13 mouse cellular contexts compared by ENCODE assay signal in genomic region chr12:72828846-72829556, GRCm38 (mm10).
"Had no signal": no experiment of that assay in that cellular context is flagged by ENCODE, and none has a peak within 500 bp of the region (broad histone marks: within the 10 kb centered on the region; RNA-seq: fewer than 3 reads in every experiment).

No protein-coding gene starts in this region.

- DNase-seq: lung, adult 18-20 months; lung, embryonic 14.5 days; lung, postnatal 10 days; lung, postnatal 4 days; midbrain, embryonic 14.5 days; right cerebral cortex, postnatal 14 days; thymus, adult 18-20 months; thymus, postnatal 14 days; thymus, postnatal 36 days had no signal

- H3K27ac ChIP-seq: midbrain, embryonic 10.5 days; midbrain, embryonic 12.5 days; neural tube, embryonic 12.5 days; stomach, embryonic 15.5 days had no signal

- H3K9me3 ChIP-seq: midbrain, embryonic 10.5 days; midbrain, embryonic 12.5 days; neural tube, embryonic 12.5 days; stomach, embryonic 15.5 days had no signal

- H3K36me3 ChIP-seq: midbrain, embryonic 10.5 days; midbrain, embryonic 12.5 days; neural tube, embryonic 12.5 days; stomach, embryonic 15.5 days had no signal

- H3K27me3 ChIP-seq: stomach, embryonic 15.5 days had no signal

- H3K4me3 ChIP-seq: midbrain, embryonic 10.5 days; midbrain, embryonic 12.5 days; neural tube, embryonic 12.5 days; stomach, embryonic 15.5 days had no signal

- H3K9ac ChIP-seq: lung, embryonic 14.5 days; midbrain, embryonic 12.5 days; neural tube, embryonic 12.5 days; stomach, embryonic 15.5 days had no signal

- H3K4me2 ChIP-seq: lung, embryonic 14.5 days; midbrain, embryonic 12.5 days; neural tube, embryonic 12.5 days; stomach, embryonic 15.5 days had no signal
